Mouse (Mus musculus): ENCODE results near the gene Gm20431. TPM values are rescaled to one million over a fixed set of nuclear protein-coding genes. Genes with fewer than 3 reads are reported as not detected.

Gm20431 gene
- total RNA-seq, 2 experiments from 2014 or later: 3.7 to 11.5 TPM

DNA sequence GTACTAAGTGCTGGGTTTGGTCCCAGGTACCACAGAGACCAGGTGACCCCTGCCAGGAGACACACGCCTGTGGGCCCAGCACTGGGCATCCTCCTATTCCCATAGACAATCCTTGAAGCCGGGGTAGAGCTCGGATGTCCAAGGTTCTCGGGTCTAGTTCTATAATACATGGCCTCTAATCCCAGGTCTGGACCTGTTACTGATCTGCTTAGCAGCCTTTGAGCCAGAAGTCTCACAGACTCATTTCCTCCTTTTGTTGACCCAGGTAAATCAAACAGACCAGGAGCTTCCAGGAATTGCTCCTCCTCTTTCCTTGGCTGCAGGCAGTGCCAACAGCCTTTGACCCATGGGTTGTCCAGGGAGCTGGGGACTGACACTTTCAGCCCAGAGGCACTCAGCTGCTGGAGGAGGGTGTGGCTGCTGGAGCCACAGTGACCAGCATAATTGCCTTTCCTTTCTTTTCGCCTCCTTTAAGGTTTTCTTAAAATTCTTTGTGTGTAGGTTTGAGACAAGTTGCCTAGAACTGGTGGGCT lies 9.9 kb upstream of the Gm20431 start:
- no peak for TF ChIP-seq CTCF (IDR thresholded peaks at IDR 0.05)
- Histone ChIP-seq H3K27ac (peak overlapping the region; percentile 77), H3K4me3 (no peak overlapping the region)
- no peak for DNase-seq
- intact Hi-C loops (cut with DNase I): no loop called here

DNA sequence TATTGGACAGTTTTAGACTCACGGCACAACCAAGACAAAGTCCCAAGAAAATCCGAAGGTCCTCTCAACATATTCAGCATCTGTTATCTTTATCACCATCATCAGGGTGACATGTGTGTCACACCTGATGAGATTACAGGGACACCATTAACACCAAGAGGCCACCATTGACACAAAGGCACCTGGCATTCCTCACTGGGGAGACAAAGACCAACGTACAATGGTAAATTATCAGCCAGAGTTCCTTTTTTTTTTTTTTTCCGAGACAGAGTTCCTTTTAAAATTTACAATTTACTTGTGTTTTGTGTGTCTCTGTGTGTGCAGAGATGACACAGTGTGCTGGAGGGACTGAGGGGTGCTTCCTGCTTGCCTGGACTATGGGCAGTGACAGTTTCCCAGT lies 8.1 kb upstream of the Gm20431 start:
- no peak for DNase-seq
- intact Hi-C loops (cut with DNase I): no loop called here
- no peak overlapping the region for H3K4me3 ChIP-seq
- no peak overlapping the region for H3K27ac ChIP-seq
- no peak for TF ChIP-seq CTCF (IDR thresholded peaks at IDR 0.05)

DNA sequence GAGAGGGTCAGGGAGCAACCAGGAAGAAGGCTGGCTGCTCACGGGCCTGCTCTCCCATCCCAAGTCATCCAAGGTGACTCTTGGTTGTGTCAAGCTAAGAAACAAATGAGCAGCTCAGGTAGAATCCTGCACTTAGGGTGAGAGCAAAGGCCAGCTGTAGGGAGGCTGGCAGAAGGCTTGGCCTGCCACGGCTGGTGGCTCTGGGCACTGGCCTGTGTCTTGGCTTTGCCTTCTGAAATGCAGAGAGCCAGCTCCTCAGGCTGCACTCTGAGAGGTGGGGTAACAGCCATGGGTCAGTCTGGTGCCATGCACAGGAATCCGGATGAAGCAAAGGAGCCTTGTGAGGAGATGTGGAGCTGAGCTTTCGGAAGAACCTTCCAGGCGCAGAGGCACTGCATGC lies 7.1 kb upstream of the Gm20431 start:
- intact Hi-C loops (cut with DNase I): no loop called here
- no peak overlapping the region for H3K27ac ChIP-seq
- TF ChIP-seq CTCF (IDR thresholded peaks at IDR 0.05): no peak
- no peak overlapping the region for H3K4me3 ChIP-seq
- DNase-seq: no peak

DNA sequence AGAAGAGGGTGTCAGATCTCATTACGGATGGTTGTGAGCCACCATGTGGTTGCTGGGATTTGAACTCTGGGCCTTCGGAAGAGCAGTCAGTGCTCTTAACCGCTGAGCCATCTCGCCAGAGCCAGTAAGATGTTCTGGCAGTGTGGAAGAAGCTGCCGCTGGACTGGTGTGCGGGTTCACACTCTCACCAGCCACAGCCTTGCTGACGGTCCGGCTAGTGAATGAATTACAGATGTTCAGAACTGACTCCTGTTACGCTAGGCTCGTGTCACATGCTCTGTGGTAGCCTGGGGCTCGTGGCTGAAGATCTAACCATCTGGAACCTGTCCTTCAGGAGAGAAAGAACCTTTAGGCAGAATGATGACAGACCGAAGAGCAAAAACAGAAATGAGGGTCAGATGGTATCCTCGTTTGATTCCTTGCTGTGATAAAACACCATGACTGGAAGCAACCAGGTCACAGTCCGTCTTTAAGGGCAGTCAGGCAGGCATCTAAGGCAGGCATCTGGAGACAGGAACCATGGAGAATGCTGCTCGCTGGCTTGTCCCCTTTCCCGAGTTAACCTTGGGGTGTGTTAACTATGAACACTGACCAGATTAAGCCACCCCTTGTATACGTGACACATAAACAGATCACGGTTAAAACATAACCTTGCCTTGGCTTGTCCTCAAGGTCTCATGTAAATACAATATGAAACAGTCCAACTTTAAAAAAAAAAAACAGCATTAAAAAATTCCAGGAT lies 4.8 kb upstream of the Gm20431 start:
- no peak for TF ChIP-seq CTCF (IDR thresholded peaks at IDR 0.05)
- DNase-seq: no peak
- Histone ChIP-seq H3K4me3 (no peak overlapping the region), H3K27ac (no peak overlapping the region)
- intact Hi-C loops (cut with DNase I): no loop called here

DNA sequence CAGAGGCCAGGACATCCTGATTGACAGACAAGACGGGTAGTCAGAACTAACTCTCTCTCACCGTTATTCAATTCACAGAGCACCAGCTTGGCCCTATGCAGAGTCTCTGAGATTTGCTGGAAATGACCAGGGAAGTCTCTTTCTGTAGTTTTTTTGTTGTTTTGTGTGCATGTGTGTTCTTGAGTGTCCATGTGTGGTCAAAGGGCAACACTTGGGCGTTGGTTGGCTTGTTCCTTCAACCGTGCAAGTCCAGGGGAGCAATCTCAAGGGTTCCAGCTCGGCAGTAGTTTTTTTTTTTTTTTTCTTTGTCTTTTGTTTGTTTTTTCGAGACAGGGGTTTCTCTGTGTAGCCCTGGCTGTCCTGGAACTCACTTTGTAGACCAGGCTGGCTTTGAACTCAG lies 1.4 kb upstream of the Gm20431 start:
- intact Hi-C loops (cut with DNase I): loop anchor here (5.0 kb wide), 1 partner anchor 125 kb away; the partner anchor contains the start of gene Snai1
- DNase-seq: no peak
- no peak for TF ChIP-seq CTCF (IDR thresholded peaks at IDR 0.05)
- Histone ChIP-seq H3K4me3 (no peak overlapping the region; the same call in 1 of the 2 replicates), H3K27ac (no peak overlapping the region)

DNA sequence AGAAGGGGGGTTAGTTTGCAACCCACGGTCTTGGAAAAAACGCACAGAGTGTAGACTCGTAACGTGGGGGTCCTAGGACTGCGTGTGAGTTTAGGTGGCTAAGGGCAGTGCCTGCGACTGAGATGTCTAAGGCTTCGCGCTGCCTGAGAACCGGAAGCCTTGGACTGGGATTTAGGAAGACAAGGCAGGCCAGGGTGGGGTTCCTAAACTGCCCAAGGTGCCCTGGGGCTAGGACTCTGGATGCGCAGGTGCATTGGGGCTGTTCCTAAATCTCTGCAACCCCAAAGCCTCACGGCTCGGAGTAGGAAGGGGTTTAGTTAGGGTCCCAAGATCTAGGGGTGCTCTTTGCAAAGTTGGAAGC lies 705 bp downstream of the Gm20431 start:
- no peak for TF ChIP-seq CTCF (IDR thresholded peaks at IDR 0.05)

DNA sequence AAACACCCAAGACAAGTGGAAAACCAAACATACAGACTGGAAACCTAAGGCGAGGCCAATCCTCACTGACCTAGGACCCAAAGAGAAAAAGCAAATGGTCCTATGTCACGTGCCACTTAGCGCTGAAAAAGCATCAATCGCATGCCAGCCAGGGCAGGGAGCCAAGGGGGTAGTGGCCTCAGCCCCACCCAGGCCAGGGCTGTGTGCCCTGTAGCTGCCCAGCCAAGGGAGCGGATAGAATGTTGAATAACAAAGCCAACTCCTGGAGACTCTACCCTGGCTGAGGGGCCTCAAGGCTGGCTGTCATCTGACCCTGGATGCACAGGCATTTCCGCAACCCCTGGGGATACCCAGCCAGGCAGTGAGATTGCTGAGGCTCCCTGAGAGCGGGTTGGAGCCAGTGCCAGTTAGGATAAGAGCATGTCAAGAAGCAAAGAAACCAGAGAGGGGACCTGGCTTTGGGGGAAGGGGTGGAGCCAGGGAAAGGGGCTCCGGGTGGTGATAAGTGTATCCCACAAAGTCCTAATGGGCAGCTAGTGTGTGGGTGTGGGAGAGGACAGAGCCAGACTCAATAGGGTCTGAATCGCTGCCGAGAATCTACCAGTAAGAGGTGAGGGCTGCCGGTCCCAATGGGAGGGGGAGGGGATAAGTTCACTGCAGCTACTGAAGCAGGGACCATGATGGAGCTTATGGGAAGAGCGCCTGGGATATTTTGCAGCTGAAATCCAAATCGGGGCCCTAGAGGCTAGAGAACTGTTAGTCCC lies 1.3 kb downstream of the Gm20431 start:
- no peak for TF ChIP-seq CTCF (IDR thresholded peaks at IDR 0.05)
- Histone ChIP-seq H3K27ac (peak overlapping the region; percentile 92), H3K4me3 (peak overlapping the region; percentile 91)
- intact Hi-C loops (cut with DNase I): loop anchor here (5.0 kb wide), 1 partner anchor 123 kb away; the partner anchor contains the start of gene Snai1
- peak; percentile 79 for DNase-seq

More for the DNA sequence above, 705 bp downstream of the Gm20431 start:
- peak overlapping the region; percentile 92 for H3K27ac ChIP-seq
- peak overlapping the region; percentile 91 for H3K4me3 ChIP-seq
- DNase-seq: no peak
- intact Hi-C loops (cut with DNase I): loop anchor here (5.0 kb wide), 1 partner anchor 123 kb away; the partner anchor contains the start of gene Snai1

DNA sequence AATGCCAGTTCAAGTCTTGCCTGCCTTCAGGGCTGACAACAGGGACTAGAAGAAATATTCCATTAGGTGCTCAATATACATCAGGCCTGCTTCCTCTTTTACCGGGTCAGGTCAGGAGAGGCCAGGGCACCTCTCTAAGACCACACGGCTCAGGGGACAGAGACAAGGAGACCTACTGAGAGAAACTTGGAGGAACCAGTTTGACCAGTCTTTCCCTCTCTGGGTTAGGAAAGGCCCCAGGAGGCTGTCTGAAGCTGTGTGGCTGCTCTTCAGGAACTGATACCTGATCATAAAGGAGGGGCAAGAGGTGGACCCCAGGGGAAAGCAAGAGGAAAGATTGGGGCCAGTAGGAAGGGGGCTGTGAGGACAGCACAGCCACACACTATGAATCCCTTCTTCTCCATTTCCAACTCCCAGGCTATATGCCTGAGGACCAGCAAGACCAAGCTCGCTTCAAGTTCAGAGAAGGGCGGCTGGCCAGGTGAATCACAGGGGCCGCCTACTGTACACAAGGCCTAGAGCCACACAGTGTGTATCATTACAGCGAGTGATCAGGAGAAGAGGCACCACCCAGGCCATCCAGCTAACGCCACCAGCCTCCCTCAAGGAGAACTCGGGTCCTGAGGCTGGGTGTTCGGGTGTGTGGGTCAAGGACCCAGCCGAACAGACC lies 2.0 kb downstream of the Gm20431 start:
- intact Hi-C loops (cut with DNase I): no loop called here
- Histone ChIP-seq H3K4me3 (peak overlapping the region; percentile 91), H3K27ac (peak overlapping the region; percentile 92)
- no peak for TF ChIP-seq CTCF (IDR thresholded peaks at IDR 0.05)
- no peak for DNase-seq

DNA sequence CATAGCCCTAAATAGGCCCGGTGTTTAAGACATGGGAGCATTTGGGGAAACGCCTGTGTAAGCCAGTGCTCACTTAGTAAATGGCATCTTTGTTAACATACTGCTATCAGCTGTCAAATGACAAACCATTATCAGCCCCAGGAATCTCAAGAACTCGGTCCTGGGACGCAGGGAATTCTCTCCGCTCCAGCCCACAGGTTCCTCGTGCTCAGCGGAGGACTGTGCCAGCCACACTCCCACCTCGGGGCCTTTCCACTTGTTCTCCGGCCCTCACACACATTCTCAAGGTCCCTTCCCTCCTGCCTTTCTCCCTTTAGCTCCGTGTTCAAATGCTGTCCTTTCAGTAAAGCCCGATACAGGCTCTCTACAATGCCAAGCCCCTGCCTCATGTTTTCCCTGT lies 2.6 kb downstream of the Gm20431 start:
- TF ChIP-seq CTCF (IDR thresholded peaks at IDR 0.05): no peak
- intact Hi-C loops (cut with DNase I): no loop called here
- DNase-seq: no peak
- Histone ChIP-seq H3K27ac (peak overlapping the region; percentile 92), H3K4me3 (peak overlapping the region; percentile 91; the same call in 1 of the 2 replicates)

DNA sequence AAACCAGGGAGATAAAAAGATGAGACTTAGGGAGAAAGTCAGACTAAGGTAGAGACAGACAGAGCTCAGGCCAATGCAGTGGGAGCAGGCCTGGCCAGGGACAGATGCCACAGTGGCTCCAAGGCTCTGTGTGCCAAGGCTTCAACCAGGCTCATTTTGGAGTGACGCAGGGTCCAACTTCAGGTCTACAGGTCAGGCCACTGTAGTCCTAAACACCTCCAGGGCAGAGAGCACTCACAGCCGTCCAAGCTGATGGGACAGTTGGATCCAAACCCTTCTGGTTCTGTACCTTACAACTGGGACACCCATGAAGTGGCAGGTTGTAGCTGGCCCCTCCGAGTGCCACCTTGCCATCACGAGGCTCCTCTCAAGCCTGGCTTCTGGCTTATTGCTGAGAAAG lies 3.3 kb downstream of the Gm20431 start:
- intact Hi-C loops (cut with DNase I): no loop called here
- DNase-seq: no peak
- Histone ChIP-seq H3K4me3 (no peak overlapping the region), H3K27ac (peak overlapping the region; percentile 71)
- TF ChIP-seq CTCF (IDR thresholded peaks at IDR 0.05): no peak

DNA sequence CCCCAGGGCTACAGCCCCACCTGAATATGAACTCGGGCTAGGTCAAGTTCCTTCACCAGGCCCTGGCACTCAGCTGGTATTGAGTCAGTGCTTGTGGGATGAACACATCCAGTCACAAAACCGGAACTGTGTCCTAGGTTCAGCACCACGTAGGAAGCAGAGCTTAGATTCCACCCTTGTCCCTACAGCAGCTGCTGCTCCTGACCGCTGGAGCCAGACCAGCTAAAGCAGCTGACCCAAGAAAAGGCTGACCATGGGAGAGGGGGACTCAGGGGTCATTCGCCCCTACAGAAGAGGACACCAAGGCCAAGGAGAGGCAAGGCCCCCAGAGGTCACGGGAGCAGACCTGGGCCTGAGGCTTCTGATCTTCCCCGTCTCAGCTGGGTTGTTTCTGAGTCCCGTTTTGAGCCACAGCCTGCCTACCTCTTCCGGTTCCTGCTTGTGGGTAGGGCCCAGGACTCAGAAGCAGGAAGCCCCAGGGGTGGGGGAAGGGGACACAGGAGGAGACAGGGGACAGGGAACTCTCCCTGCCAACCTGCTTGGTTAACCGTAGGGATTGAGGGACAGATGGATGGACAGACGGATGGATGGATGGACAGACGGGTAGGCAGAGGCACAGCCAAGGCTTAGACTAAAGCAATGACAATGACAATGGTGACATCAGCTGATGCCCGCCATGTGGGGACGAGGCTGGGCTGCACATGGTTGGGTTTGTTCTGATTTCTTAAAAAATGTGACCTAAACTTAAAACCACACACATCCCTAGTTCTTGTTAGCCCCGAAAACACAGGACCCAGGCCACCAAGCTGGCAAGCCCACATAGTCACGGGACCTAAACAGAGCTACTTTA lies 4.4 kb downstream of the Gm20431 start:
- intact Hi-C loops (cut with DNase I): no loop called here
- no peak for DNase-seq
- H3K27ac ChIP-seq: peak overlapping the region; percentile 71
- TF ChIP-seq CTCF (IDR thresholded peaks at IDR 0.05): no peak
- H3K4me3 ChIP-seq: peak overlapping the region; percentile 48
